Mouse (Mus musculus) adrenal gland, adult 8-10 months (tissue): ENCODE measurements at regions not wholly inside any gene's neighbourhood (a gene's known extent, or its start where the extent isn't known, plus 50 kb on each side); places are given as distances from the start of the nearest gene placed in this dataset.

Experiments
- DNase-seq: peaks from one replicate; pipeline ENCODE4 v3.0.0; 2022

- DNase-seq, result no peak
Measured at GRCm38 (mm10) chr1:125149817-125150216, 285.7 kb downstream of the Actr3 start.

- DNase-seq, result no peak
Measured at GRCm38 (mm10) chr1:125123861-125124260, 311.7 kb downstream of the Actr3 start.

GRCm38 (mm10) chr1:125100596-125100995 lies 334.9 kb downstream of the Actr3 start:
- no peak for DNase-seq

GRCm38 (mm10) chr1:125084906-125085305 lies 350.6 kb downstream of the Actr3 start:
- DNase-seq, result no peak

GRCm38 (mm10) chr1:125039572-125040326 lies 395.8 kb downstream of the Actr3 start:
- DNase-seq, result no peak

- no peak for DNase-seq
Measured at GRCm38 (mm10) chr1:125013301-125013700, 422.2 kb downstream of the Actr3 start.

GRCm38 (mm10) chr1:125011893-125012292 lies 423.6 kb downstream of the Actr3 start:
- no peak for DNase-seq

- DNase-seq, result peak; percentile 83
Measured at GRCm38 (mm10) chr1:124997577-124997976, 437.9 kb downstream of the Actr3 start.

GRCm38 (mm10) chr1:124950849-124951248 lies 484.7 kb downstream of the Actr3 start:
- DNase-seq, result no peak

- no peak for DNase-seq
Measured at GRCm38 (mm10) chr1:124904373-124904772, 531.2 kb downstream of the Actr3 start.

GRCm38 (mm10) chr1:124871148-124871547 lies 564.4 kb downstream of the Actr3 start:
- no peak for DNase-seq

GRCm38 (mm10) chr1:124866248-124866647 lies 569.3 kb downstream of the Actr3 start:
- no peak for DNase-seq

- peak; percentile 0 for DNase-seq
Measured at GRCm38 (mm10) chr1:124845681-124846080, 589.8 kb downstream of the Actr3 start.

GRCm38 (mm10) chr1:124825717-124826116 lies 609.8 kb downstream of the Actr3 start:
- DNase-seq, result no peak

GRCm38 (mm10) chr1:124793026-124793425 lies 642.5 kb downstream of the Actr3 start:
- no peak for DNase-seq

- DNase-seq, result no peak
Measured at GRCm38 (mm10) chr1:124790646-124791045, 644.9 kb downstream of the Actr3 start.

GRCm38 (mm10) chr1:124790130-124790529 lies 645.4 kb downstream of the Actr3 start:
- DNase-seq, result no peak

GRCm38 (mm10) chr1:124783066-124783465 lies 652.5 kb downstream of the Actr3 start:
- DNase-seq, result no peak

GRCm38 (mm10) chr1:124777685-124778084 lies 657.8 kb downstream of the Actr3 start:
- no peak for DNase-seq

GRCm38 (mm10) chr1:124756721-124757120 lies 678.8 kb downstream of the Actr3 start:
- DNase-seq, result no peak

GRCm38 (mm10) chr1:124739777-124740176 lies 694.4 kb upstream of the Dpp10 start:
- no peak for DNase-seq

GRCm38 (mm10) chr1:124730364-124730763 lies 685.0 kb upstream of the Dpp10 start:
- no peak for DNase-seq

GRCm38 (mm10) chr1:124718065-124718464 lies 672.7 kb upstream of the Dpp10 start:
- peak; percentile 19 for DNase-seq

- no peak for DNase-seq
Measured at GRCm38 (mm10) chr1:124706246-124706645, 660.9 kb upstream of the Dpp10 start.

GRCm38 (mm10) chr1:124674420-124674819 lies 629.1 kb upstream of the Dpp10 start:
- DNase-seq, result no peak
